In the genomic region with DNA sequence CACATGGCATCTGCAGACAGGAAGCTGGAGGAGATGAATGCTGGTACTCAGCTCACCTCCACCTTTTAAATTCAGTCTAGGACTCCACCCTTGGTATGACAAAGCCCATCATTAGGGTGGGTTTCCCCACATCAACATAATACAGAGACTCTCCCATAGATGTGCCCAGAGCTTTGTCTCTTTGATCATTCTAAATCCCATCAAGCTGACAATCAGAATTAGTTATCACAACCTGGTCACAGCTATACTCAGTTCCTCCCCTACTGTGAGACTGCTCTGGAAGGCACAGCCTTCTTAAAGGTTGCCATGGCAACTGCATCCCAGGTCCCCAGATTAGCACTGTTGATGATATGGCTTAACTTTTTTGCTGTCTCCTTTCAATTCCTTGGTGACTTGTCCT, we compare ENCODE assay signal across 25 mouse cellular contexts.
DNase-seq lines count a peak whose midpoint lies in the region; ATAC-seq and TF ChIP-seq lines count a peak whose summit lies in the region.
"Had no signal": no experiment of that assay in that cellular context is flagged by ENCODE, and none has a peak within 500 bp of the region (broad histone marks: within the 10 kb centered on the region; RNA-seq: fewer than 3 reads in every experiment).

No protein-coding gene starts in this region.

- peak; percentile 22 for DNase-seq in forebrain, postnatal 0 days
- DNase-seq in ES-CJ7 (ENCODE audit: low read depth, low spot score) (peak; percentile 67), ZHBTc4 (ENCODE audit: low read depth, low spot score) (peak; percentile 75)
- DNase-seq in brain, embryonic 14.5 days (ENCODE audit: low read depth): peak; percentile 8
- no peak for DNase-seq in frontal cortex, postnatal 14 days (ENCODE audit: low spot score in 2 of 2)
- DNase-seq: adrenal gland, postnatal 10 days; adrenal gland, postnatal 25 days; B cell, adult 2 months; cerebellum, adult 11 months; cerebellum, adult 18-20 months; cerebellum, adult 8-10 months; cerebellum, adult 9-11 months; cerebellum, postnatal 14 days; cerebellum, postnatal 36 days; embryo, embryonic 11 days had no signal

- H3K36me3 ChIP-seq in forebrain, postnatal 0 days (ENCODE audit: insufficient read depth): no peaks in the 10 kb centered on the region
- H3K36me3 ChIP-seq in forebrain, embryonic 15.5 days: no peaks in the 10 kb centered on the region
- H3K36me3 ChIP-seq: embryonic facial prominence, embryonic 13.5 days; embryonic facial prominence, embryonic 15.5 days; forebrain, embryonic 10.5 days; forebrain, embryonic 12.5 days had no signal

- H3K9me3 ChIP-seq in forebrain, postnatal 0 days (ENCODE audit: low read length): no peaks in the 10 kb centered on the region
- no peaks in the 10 kb centered on the region for H3K9me3 ChIP-seq in forebrain, embryonic 15.5 days
- H3K9me3 ChIP-seq: embryonic facial prominence, embryonic 13.5 days; embryonic facial prominence, embryonic 15.5 days; forebrain, embryonic 10.5 days; forebrain, embryonic 12.5 days had no signal

- no peak overlapping the region for H3K4me3 ChIP-seq in forebrain, postnatal 0 days (ENCODE audit: low read depth, low read length)
- no peak overlapping the region for H3K4me3 ChIP-seq in forebrain, embryonic 15.5 days
- H3K4me3 ChIP-seq: embryonic facial prominence, embryonic 13.5 days; embryonic facial prominence, embryonic 15.5 days; erythroblast, embryonic 14.5 days; forebrain, embryonic 10.5 days; forebrain, embryonic 12.5 days had no signal

- ATAC-seq in forebrain, postnatal 0 days: no peak
- no peak for ATAC-seq in forebrain, embryonic 15.5 days (replicated peaks)
- no peak for ATAC-seq in megakaryocyte, adult 5-6 weeks (ENCODE audit: poor library complexity, severe bottlenecking)
- ATAC-seq: CD4-positive, CD25-positive, alpha-beta regulatory T cell, adult 4 months; forebrain, embryonic 14.5 days had no signal

- no peaks in the 10 kb centered on the region for H3K4me1 ChIP-seq in forebrain, postnatal 0 days (ENCODE audit: insufficient read depth)
- no peaks in the 10 kb centered on the region for H3K4me1 ChIP-seq in forebrain, embryonic 15.5 days
- H3K4me1 ChIP-seq: embryonic facial prominence, embryonic 13.5 days; embryonic facial prominence, embryonic 15.5 days; forebrain, embryonic 10.5 days; forebrain, embryonic 12.5 days had no signal

- no peak overlapping the region for H3K9ac ChIP-seq in forebrain, postnatal 0 days
- no peak overlapping the region for H3K9ac ChIP-seq in forebrain, embryonic 15.5 days (replicated peaks)
- H3K9ac ChIP-seq: embryonic facial prominence, embryonic 13.5 days; embryonic facial prominence, embryonic 15.5 days; forebrain, embryonic 12.5 days had no signal

- TF ChIP-seq CTCF in forebrain, postnatal 0 days (IDR thresholded peaks at IDR 0.05; ENCODE audit: low read depth): no peak
- no peak for TF ChIP-seq CTCF in brain, embryonic 14.5 days (IDR thresholded peaks at IDR 0.05; ENCODE audit: borderline replicate concordance, extremely low read depth, insufficient read depth, insufficient read length)

- TF ChIP-seq POLR2A in brain, embryonic 14.5 days (IDR thresholded peaks at IDR 0.05; ENCODE audit: borderline replicate concordance, extremely low read depth, insufficient read depth, insufficient read length, poor library complexity, severe bottlenecking): no peak

- no peaks in the 10 kb centered on the region for H3K27me3 ChIP-seq in forebrain, postnatal 0 days (ENCODE audit: insufficient read depth, low read length)
- H3K27me3 ChIP-seq in forebrain, embryonic 15.5 days: no peaks in the 10 kb centered on the region
- H3K27me3 ChIP-seq: CH12.LX; embryonic facial prominence, embryonic 13.5 days; embryonic facial prominence, embryonic 15.5 days had no signal

- H3K27ac ChIP-seq in forebrain, postnatal 0 days (ENCODE audit: low read depth, low read length): no peak overlapping the region
- H3K27ac ChIP-seq in forebrain, embryonic 15.5 days (replicated peaks): no peak overlapping the region
- H3K27ac ChIP-seq: embryonic facial prominence, embryonic 13.5 days; embryonic facial prominence, embryonic 15.5 days; forebrain, embryonic 10.5 days; forebrain, embryonic 12.5 days had no signal

- no peak overlapping the region for H3K4me2 ChIP-seq in forebrain, postnatal 0 days (ENCODE audit: low read depth)
- H3K4me2 ChIP-seq in forebrain, embryonic 15.5 days (replicated peaks): no peak overlapping the region
- H3K4me2 ChIP-seq: embryonic facial prominence, embryonic 13.5 days; embryonic facial prominence, embryonic 15.5 days; forebrain, embryonic 12.5 days had no signal

Comparison
In these comparisons a context has a peak if more than half of its experiments do, and no peak if none do; other contexts are left out.
1. DNase-seq: peak in forebrain, postnatal 0 days (single experiment), ES-CJ7 (single experiment), ZHBTc4 (single experiment) and brain, embryonic 14.5 days (single experiment); none in frontal cortex, postnatal 14 days (0 of 2).